Mouse (Mus musculus) bone marrow macrophage, adult 2 months (primary cell): Measurements from ENCODE around the gene Fam177a.
"Not testable (repeated sequence)": the region's sequence is repeated elsewhere in the genome, so short reads cannot be mapped to it uniquely, and the experiment has no call there.

Source experiments
- CTCF ChIP-seq: IDR thresholded peaks from 2 replicates; pipeline ENCODE4 v1.5.1; 2012; ENCODE audit warnings: low read depth, mild to moderate bottlenecking, low read length, moderate library complexity
- POLR2A ChIP-seq: IDR thresholded peaks from 2 replicates; pipeline ENCODE4 v1.6.1; 2012; ENCODE audit warnings: mild to moderate bottlenecking, low read depth, low read length, borderline replicate concordance

DNA sequence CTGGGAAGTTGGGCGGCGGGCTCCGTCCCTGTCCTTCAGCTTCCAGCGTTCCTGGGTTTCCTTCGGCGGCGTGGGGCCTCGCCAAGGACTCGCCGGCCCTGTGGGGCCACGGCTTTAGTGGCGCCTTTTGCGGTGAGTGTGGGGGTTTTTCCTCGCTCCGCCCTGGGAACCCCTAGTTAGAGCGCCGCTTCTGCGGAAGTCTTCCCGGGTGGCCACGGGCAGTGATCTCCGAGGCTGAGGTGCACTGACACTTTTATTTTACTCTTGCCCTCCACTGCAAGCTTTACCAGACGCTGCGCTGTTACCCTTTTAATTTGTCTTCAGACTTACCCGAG is 31.1 kb downstream of the Fam177a start:
- not testable (repeated sequence) for TF ChIP-seq CTCF, POLR2A
